Comparison of ENCODE assay signal across 9 mouse cellular contexts in the genomic region with DNA sequence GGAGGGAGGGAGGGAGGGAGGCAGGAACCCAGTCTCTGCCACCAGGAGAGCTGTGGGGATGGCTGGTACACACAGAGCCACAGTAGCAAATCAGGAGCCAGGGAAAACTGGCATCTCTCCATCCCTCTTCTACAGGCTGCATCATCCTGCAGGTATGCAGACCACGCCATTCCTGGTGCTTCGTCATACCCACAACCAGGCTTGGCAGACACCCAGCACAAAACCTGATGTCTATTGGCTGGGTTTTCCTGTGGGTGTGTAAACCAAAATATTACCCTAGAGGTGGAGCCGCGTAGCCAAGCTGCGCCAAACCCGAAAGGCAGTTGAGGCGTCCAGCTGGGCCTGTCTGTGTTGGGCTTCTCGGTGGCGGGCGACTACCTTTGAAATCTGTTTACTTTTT. TPM values are rescaled to one million over a fixed set of nuclear protein-coding genes. Genes with fewer than 3 reads are reported as not detected.
DNase-seq lines count a peak whose midpoint lies in the region; ATAC-seq lines count a peak whose summit lies in the region.
"Had no signal": no experiment of that assay in that cellular context is flagged by ENCODE, and none has a peak within 500 bp of the region (broad histone marks: within the 10 kb centered on the region; RNA-seq: fewer than 3 reads in every experiment).

No protein-coding gene starts in this region.

- peak; percentile 86 for DNase-seq in kidney, adult 11 months
- peak; percentile 81 to 87 for DNase-seq in cerebellum, postnatal 14 days
- DNase-seq in heart, postnatal 36 days: peak; percentile 54 to 57
- DNase-seq in layer of hippocampus, adult 9-10 months (ENCODE audit: low spot score): peak; percentile 60
- DNase-seq in lung, postnatal 25 days (ENCODE audit: low spot score): peak; percentile 91
- peak; percentile 92 for DNase-seq in urinary bladder, postnatal 14 days (ENCODE audit: low spot score)
- DNase-seq in gastrocnemius, postnatal 25 days: no peak

- 78% methylated on average over 10 of the region's 10 CpGs for WGBS in kidney, embryonic 16.5 days

- no peak overlapping the region for H3K27ac ChIP-seq in kidney, embryonic 16.5 days (ENCODE audit: low read length)
- H3K27ac ChIP-seq: kidney, postnatal 0 days had no signal

- H3K9ac ChIP-seq in kidney, embryonic 16.5 days (replicated peaks; ENCODE audit: low read length): no peak overlapping the region

- H3K4me3 ChIP-seq in kidney, embryonic 16.5 days (ENCODE audit: low read length): no peak overlapping the region

- no peaks in the 10 kb centered on the region for H3K36me3 ChIP-seq in kidney, embryonic 16.5 days (ENCODE audit: insufficient read depth, low read length)

- peaks cover 29% of the 10 kb centered on the region for H3K4me1 ChIP-seq in kidney, embryonic 16.5 days (ENCODE audit: insufficient read depth, low read length)

- H3K27me3 ChIP-seq in kidney, embryonic 16.5 days (ENCODE audit: insufficient read depth, low read length): no peaks in the 10 kb centered on the region

- H3K4me2 ChIP-seq in kidney, embryonic 16.5 days (replicated peaks; ENCODE audit: low read depth, low read length): no peak overlapping the region

- intact Hi-C loops in heart, postnatal 36 days (cut with DNase I): no loop called here

- no peak for ATAC-seq in kidney, embryonic 16.5 days (ENCODE audit: low FRiP score, low TSS enrichment)

- no peaks in the 10 kb centered on the region for H3K9me3 ChIP-seq in kidney, embryonic 16.5 days (ENCODE audit: low read length)

RNA-seq across cellular contexts. Expression of a gene that starts 17.5 kb away (rescaled TPM):
- 32.1 and 34.9 TPM in 2 replicates for polyA plus RNA-seq in kidney, embryonic 16.5 days (2015; fragmentation: Nextera tagmentation; extraction: Ambion mirVana)
- 1 to 10 TPM; 3.4 to 5.7 TPM for total RNA-seq in heart, postnatal 36 days (2021)
- total RNA-seq in gastrocnemius, postnatal 25 days (2021): 1 to 10 TPM; 2.2 to 2.9 TPM

RNA-seq across cellular contexts. Expression of a gene that starts 33.8 kb away (rescaled TPM):
- polyA plus RNA-seq in kidney, embryonic 16.5 days (2015; fragmentation: Nextera tagmentation; extraction: Ambion mirVana): 25.2 and 28.2 TPM in 2 replicates
- total RNA-seq in heart, postnatal 36 days (2021): 1 to 10 TPM; 1.2 to 2.4 TPM
- total RNA-seq in gastrocnemius, postnatal 25 days (2021): under 1 TPM; 0.94 to 1.00 TPM

RNA-seq across cellular contexts. Expression of a gene that starts 51.5 kb away (rescaled TPM):
- polyA plus RNA-seq in kidney, embryonic 16.5 days (2015; fragmentation: Nextera tagmentation; extraction: Ambion mirVana): 2.8 and 3.0 TPM in 2 replicates
- total RNA-seq in heart, postnatal 36 days (2021): under 1 TPM; 0.19 to 0.22 TPM
- under 1 TPM; 0.11 to 0.15 TPM for total RNA-seq in gastrocnemius, postnatal 25 days (2021)
